Mouse (Mus musculus) retina, adult 2 months (tissue): Measurements from ENCODE around the gene Mrgprh.
A peak's percentile ranks its signal among the peaks of the same experiment; 100 is the strongest.
"Not testable (repeated sequence)": the region's sequence is repeated elsewhere in the genome, so short reads cannot be mapped to it uniquely, and the experiment has no call there.

Source experiments
- DNase-seq: peaks from one replicate; pipeline ENCODE4 v3.0.0-alpha.2; 2012; ENCODE audit warnings: low read depth, low spot score

Gene Mrgprh

DNA sequence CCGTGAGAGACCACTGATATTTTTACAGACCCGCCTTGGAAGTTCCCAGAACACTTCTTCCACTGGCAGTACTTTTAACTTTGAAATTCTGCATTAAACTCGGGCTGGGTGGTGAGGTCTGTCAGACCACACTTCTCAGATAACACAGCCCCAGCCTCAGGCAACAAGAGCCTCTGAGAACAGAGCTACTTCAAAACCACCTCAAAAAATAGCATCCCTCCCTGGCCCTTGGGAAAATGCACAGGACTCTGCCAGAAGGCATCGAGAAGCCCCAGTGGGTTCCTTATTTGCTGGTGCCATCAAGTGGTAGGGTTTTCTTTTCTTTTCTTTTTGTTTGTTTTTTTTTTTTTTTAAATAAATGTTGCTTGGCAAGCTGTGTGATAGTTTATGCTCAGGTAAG, 7.2 kb upstream of the Mrgprh start:
- DNase-seq, result no peak

GRCm38 (mm10) chr17:12872275-12873028, 3.4 kb upstream of the Mrgprh start:
- DNase-seq, result no peak

DNA sequence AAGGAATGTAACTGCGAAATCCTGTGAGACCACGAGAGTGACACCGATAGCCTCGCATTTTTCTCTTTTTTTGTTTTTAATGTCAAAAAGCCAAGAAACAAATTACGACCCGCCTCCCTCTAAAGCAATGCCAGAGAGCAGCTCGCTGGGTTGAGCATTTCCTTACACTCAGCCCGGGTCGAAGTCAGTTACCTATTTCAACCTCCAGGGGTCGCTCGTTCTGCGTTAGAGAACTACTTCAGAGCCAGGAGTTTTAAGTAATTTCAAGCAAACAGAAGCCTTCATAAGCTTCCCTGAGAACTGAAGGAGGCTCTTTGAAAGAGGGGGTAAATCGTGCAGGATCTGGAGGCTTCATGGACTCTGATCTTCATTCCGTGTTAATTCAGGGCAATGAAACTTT, 4.3 kb downstream of the Mrgprh start:
- peak; percentile 29 for DNase-seq

DNA sequence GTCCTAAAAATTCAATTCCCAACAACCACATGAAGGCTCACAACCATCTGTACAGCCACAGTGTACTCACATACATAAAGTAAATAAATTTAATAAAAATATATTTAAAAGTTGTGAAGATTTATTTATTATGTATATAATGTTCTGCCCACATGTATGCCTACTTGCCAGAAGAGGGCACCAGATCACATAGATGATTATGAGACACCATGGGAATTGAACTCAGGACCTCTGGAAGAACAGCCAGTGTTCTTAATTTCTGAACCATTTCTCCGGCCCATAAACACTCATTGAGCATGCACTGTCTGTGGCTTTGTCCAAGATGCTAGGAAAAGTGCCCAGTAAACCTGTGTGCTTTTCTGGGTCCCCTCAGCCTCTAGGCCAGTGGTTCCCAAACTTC, 5.4 kb downstream of the Mrgprh start:
- DNase-seq, result no peak

DNA sequence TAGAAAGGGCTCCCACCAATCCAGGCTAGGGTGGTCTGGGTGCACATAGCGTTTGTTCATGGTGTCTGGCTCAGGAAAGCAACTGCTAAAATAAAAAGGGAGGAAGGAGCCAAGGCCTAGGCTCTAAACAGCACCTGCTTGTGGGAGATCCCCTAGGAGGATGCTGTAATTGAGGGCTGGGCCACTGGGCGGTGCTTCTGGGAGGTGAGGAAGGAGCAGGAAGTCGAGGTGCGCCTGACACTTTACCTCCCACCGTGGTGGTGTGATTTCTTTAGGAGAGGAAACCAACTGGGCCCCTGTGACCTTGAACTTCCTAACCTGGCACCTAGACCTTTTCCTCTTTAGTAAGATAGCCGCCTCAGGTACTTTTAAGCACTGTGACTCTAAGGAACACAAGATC, 10.8 kb downstream of the Mrgprh start:
- no peak for DNase-seq

DNA sequence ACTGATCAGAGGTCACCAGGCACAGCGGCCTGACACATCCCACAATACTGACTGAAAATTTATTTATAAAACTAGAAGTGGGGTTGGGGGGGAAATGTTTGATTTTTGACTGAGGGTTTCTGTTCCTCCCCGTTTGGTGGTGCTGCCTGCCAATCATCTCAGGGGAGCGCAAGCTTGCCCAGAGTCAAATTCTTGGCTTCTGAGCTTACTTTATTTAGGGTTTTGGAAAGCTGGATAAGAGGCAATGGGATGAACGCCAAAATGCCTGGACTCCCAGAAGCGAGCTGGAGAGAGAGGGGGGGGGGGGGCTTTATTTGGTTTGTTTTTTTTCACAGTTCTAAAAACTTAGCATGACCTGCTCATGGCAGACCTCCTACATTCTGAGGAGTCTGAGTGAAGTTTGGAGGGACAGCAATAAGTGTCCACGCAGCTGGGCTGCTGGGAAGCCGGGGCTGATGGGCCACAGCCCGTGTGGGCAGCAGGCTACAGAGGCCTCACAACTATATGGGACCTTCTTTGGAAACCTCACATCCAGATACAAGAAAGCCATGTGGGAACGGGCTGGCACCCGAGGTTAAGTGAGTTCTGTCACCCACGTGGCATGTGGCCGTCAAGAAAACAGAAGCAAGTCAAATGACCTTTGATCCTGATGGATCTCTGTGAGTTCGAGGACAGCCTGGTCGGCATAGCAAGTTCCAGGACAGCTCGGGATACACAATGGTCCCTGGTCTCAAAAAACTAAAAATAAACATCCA, 11.4 kb downstream of the Mrgprh start:
- DNase-seq, result no peak

GRCm38 (mm10) chr17:12891054-12891453, 15.2 kb downstream of the Mrgprh start:
- DNase-seq, result no peak

GRCm38 (mm10) chr17:12892033-12892432, 16.2 kb downstream of the Mrgprh start:
- DNase-seq, result no peak

DNA sequence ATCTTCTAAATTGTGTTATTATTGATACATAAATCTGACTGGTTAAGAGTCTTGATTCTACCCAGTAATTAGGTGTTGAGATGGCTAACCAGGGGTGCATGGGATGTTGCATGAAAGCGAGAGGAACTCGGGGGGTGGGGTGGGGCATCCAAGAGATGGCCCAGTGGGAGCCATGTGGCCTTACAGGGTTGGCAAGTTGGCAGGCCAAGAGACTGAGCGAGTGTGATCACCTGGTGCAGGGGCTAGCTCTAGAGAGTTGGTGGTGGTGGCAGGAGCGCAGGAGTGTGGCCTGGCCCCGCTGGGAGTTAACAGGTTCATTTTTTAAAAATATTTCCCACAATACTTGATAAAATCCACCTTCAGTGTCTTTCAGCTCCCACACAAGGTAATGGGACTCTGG, 21.8 kb downstream of the Mrgprh start:
- no peak for DNase-seq

- DNase-seq, result not testable (repeated sequence)
These were observed 22.8 kb downstream of the Mrgprh start for GRCm38 (mm10) chr17:12898607-12899006.

DNA sequence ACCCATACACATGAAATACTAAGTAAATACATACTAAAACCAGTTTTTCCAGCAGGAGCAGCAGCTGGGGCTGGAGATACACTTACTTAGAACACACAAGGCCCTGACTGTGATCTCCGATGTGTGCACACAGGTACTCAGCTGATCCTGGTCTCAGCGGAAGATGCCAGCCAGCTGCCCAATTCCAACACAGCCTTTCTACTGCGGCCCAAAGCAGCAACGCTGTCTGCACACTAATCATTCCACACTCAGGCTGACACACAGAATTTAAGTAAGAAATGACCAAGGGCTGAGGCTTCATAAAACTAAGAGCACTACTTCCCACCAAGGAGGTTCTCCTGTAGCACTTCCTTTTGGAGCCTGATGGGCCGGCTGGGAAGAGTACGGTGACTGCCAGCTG, 26.5 kb downstream of the Mrgprh start:
- no peak for DNase-seq

GRCm38 (mm10) chr17:12903372-12904333, 27.8 kb downstream of the Mrgprh start:
- no peak for DNase-seq

DNA sequence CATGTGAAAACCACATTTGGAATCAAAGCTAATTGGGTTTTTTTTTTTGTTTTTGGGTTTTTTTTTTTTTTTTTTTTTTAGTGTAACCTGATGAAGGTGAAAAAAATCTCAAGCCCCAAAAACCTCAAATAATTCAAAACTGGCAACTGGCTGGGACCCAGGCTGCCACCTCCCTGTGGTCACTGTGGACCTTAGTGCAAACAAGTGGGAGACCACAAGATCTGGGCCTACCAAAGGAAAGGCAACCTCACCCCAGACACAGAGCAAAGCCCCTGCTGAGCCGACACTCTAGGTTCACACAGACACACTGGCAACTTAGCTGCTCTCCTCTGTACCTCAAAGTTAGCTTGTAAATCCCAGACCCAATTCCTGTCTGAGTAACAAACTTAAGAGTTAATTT, 28.5 kb downstream of the Mrgprh start:
- no peak for DNase-seq

- no peak for DNase-seq
These were observed 30.0 kb downstream of the Mrgprh start for GRCm38 (mm10) chr17:12905810-12906209.

DNA sequence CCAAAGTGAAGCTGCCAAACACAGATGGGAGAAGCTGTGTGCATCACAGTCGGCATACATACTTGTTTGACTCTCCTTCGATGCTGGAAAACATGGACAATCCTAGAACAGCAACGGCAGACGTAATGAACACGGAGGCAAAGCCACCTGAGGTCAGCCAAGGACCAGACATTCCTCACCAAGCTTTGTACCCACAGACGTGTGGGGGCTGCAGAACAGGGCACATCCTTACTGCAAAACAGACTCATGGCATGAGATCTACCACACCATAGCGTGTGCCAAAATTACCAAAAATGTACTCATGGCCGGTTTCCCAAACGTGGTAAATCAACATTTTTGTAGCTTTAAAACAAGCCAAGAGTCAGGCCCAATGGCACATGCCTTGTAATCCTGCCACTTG, 30.6 kb downstream of the Mrgprh start:
- no peak for DNase-seq

GRCm38 (mm10) chr17:12909361-12910280, 33.8 kb downstream of the Mrgprh start, which contains the start of gene Pnldc1:
Gene Pnldc1 (minus strand): TSS chr17:12910230.
- DNase-seq, result no peak

GRCm38 (mm10) chr17:12910391-12910790, 34.6 kb downstream of the Mrgprh start:
- no peak for DNase-seq

- peak; percentile 26 for DNase-seq
These were observed 39.6 kb downstream of the Mrgprh start, which contains the start of gene Tcp1 for GRCm38 (mm10) chr17:12915488-12915880. Gene Tcp1 (plus strand): TSS chr17:12915701.

DNA sequence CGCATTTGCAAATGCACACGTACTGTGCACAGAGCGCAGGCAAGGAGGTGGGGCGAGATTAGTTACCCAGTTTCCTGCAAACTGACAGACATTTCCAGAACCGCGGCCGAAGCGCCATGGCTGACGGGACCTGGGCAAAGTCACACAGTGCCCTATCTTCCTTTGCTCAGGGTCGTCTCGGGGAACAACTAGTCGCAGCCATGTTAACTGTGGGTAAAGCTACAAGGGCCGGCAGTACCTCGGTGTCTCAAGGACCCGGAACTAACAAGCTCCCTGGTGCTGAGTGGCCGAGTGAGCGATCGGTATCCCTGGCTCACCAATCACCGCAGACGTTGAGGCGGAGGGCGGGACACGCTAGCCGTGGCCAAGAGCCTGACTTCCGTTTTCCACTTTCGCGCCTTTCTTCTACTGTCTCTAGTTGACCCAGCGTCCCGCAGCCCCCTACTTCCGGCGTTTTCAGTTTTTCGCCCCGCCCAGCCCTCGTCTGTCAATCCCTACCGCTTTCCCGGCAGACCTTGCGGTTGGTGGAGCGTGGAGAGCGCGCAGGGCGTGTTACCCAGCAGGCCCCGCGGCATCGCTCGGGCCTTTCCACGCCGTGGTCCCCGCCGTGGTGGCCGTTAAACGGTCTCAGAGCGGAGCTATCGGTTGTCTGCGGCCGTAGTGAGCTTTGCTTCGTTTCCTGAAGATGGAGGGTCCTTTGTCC, 40.2 kb downstream of the Mrgprh start, which contains the start of gene Mrpl18:
Gene Mrpl18 (minus strand): TSS at position 465 of the 703 bp plus-strand sequence.
- peak; percentile 98 for DNase-seq
